In genomic region chr2:152672166-152672565, GRCm38 (mm10) we compare ENCODE assay signal across 10 mouse cellular contexts. TPM values are rescaled to one million over a fixed set of nuclear protein-coding genes. Genes with fewer than 3 reads are reported as not detected.
DNase-seq lines count a peak whose midpoint lies in the region; ATAC-seq and TF ChIP-seq lines count a peak whose summit lies in the region.
"Had no signal": no experiment of that assay in that cellular context is flagged by ENCODE, and none has a peak within 500 bp of the region (broad histone marks: within the 10 kb centered on the region; RNA-seq: fewer than 3 reads in every experiment).

No protein-coding gene starts in this region.

- no peak overlapping the region; the same call in 1 of the 2 replicates for H3K27ac ChIP-seq in left cerebral cortex, adult 2 months
- no peak overlapping the region for H3K27ac ChIP-seq in forebrain, embryonic 11.5 days (ENCODE audit: low read depth, low read length)
- peak overlapping the region; percentile 98 for H3K27ac ChIP-seq in limb, embryonic 10.5 days
- no peak overlapping the region; the same call in 1 of the 2 replicates for H3K27ac ChIP-seq in neural tube, embryonic 13.5 days (replicated peaks)

- no peak overlapping the region for H3K9ac ChIP-seq in forebrain, embryonic 11.5 days (ENCODE audit: low read length)
- H3K9ac ChIP-seq in neural tube, embryonic 13.5 days = peak overlapping the region; percentile 99

- intact Hi-C loops in left cerebral cortex, adult 2 months (cut with DNase I) = loop anchor here (5.0 kb wide), 2 partner anchors 275 to 445 kb away; partner anchors contain the start of genes Csnk2a1 and Sox12
- intact Hi-C loops in left cerebral cortex, postnatal 4 days (cut with DNase I) = no loop called here

- TF ChIP-seq CTCF in left cerebral cortex, adult 2 months (IDR thresholded peaks at IDR 0.05) = no peak

- no peak for ATAC-seq in forebrain, embryonic 11.5 days (replicated peaks; ENCODE audit: low FRiP score)
- ATAC-seq in neural tube, embryonic 13.5 days (ENCODE audit: low read depth) = no peak

- peaks cover 11% of the 10 kb centered on the region for H3K4me1 ChIP-seq in forebrain, embryonic 11.5 days (replicated peaks; ENCODE audit: control insufficient read depth, insufficient read depth, low read length)
- H3K4me1 ChIP-seq in limb, embryonic 10.5 days = peaks cover 41% of the 10 kb centered on the region
- peaks cover 57% of the 10 kb centered on the region for H3K4me1 ChIP-seq in neural tube, embryonic 13.5 days (replicated peaks)

- H3K4me2 ChIP-seq in forebrain, embryonic 11.5 days (ENCODE audit: low read depth, low read length, severe bottlenecking) = 0 out of 2 replicates have a peak overlapping the region, but pooled peaks have one; percentile 74
- peak overlapping the region; percentile 95 for H3K4me2 ChIP-seq in neural tube, embryonic 13.5 days

- no peaks in the 10 kb centered on the region for H3K27me3 ChIP-seq in forebrain, embryonic 11.5 days (ENCODE audit: control insufficient read depth, insufficient read depth, low read length)
- H3K27me3 ChIP-seq in limb, embryonic 10.5 days (ENCODE audit: low read depth, poor library complexity, severe bottlenecking) = no peaks in the 10 kb centered on the region
- H3K27me3 ChIP-seq in neural tube, embryonic 13.5 days = no peaks in the 10 kb centered on the region

- no peaks in the 10 kb centered on the region for H3K9me3 ChIP-seq in forebrain, embryonic 11.5 days (ENCODE audit: control insufficient read depth, low read length)
- no peaks in the 10 kb centered on the region for H3K9me3 ChIP-seq in limb, embryonic 10.5 days (replicated peaks)
- no peaks in the 10 kb centered on the region for H3K9me3 ChIP-seq in neural tube, embryonic 13.5 days

- H3K4me3 ChIP-seq in left cerebral cortex, adult 2 months = peak overlapping the region; percentile 81
- no peak overlapping the region for H3K4me3 ChIP-seq in forebrain, embryonic 11.5 days (ENCODE audit: low read depth, low read length)
- peak overlapping the region; percentile 98 for H3K4me3 ChIP-seq in limb, embryonic 10.5 days
- peak overlapping the region; percentile 100 for H3K4me3 ChIP-seq in neural tube, embryonic 13.5 days

- no peak for DNase-seq in left cerebral cortex, adult 2 months (ENCODE audit: extremely low spot score in 1 of 2, low spot score in 2 of 2)
- DNase-seq in left cerebral cortex, postnatal 4 days = no peak
- no peak for DNase-seq in forebrain, embryonic 11.5 days (ENCODE audit: low spot score)
- DNase-seq in limb, embryonic 10.5 days (ENCODE audit: low spot score) = no peak
- no peak for DNase-seq in left cerebral cortex, adult 8-10 months (ENCODE audit: low spot score in 2 of 2)
- DNase-seq in right cerebral cortex, postnatal 36 days (ENCODE audit: low spot score in 2 of 2) = no peak
- DNase-seq in frontal cortex, postnatal 25 days (ENCODE audit: low spot score in 2 of 2) = no peak

- peaks cover 4% of the 10 kb centered on the region; the same call in 1 of the 2 replicates for H3K36me3 ChIP-seq in forebrain, embryonic 11.5 days (ENCODE audit: control insufficient read depth, insufficient read depth, low read length)
- peaks cover 62% of the 10 kb centered on the region for H3K36me3 ChIP-seq in limb, embryonic 10.5 days
- peaks cover 50% of the 10 kb centered on the region for H3K36me3 ChIP-seq in neural tube, embryonic 13.5 days

- WGBS in forebrain, embryonic 11.5 days = 90% methylated on average over 12 of the region's 12 CpGs
- 84% methylated on average over 12 of the region's 12 CpGs for WGBS in limb, embryonic 10.5 days
- 74% methylated on average over 12 of the region's 12 CpGs for WGBS in neural tube, embryonic 13.5 days

RNA-seq across cellular contexts. Expression of gene H13, which starts 2.9 kb away (rescaled TPM):
- 10 to 100 TPM; 77.2 to 82.2 TPM for total RNA-seq in left cerebral cortex, adult 2 months (2021)
- total RNA-seq in left cerebral cortex, postnatal 4 days (2021) = 100 to 1,000 TPM; 149 to 160 TPM
- polyA plus RNA-seq in forebrain, embryonic 11.5 days (2014; fragmentation: Nextera tagmentation; extraction: Ambion mirVana) = 110 and 112 TPM in 2 replicates
- 104 and 118 TPM in 2 replicates for polyA plus RNA-seq in limb, embryonic 10.5 days (2016; fragmentation: Nextera tagmentation; extraction: Ambion mirVana)
- 149 and 155 TPM in 2 replicates for polyA plus RNA-seq in neural tube, embryonic 13.5 days (2015; fragmentation: Nextera tagmentation; extraction: Ambion mirVana)
- total RNA-seq in left cerebral cortex, adult 8-10 months (2022) = 10 to 100 TPM; 59.6 to 78.5 (median 71.8) TPM

RNA-seq across cellular contexts. Expression of gene Mcts2, which starts 14.7 kb away (rescaled TPM):
- total RNA-seq in left cerebral cortex, adult 2 months (2021) = 10 to 100 TPM; 17.6 to 19.8 TPM
- 10 to 100 TPM; 30.4 to 32.5 TPM for total RNA-seq in left cerebral cortex, postnatal 4 days (2021)
- polyA plus RNA-seq in forebrain, embryonic 11.5 days (2014; fragmentation: Nextera tagmentation; extraction: Ambion mirVana) = 37.9 and 39.5 TPM in 2 replicates
- 38.0 and 43.9 TPM in 2 replicates for polyA plus RNA-seq in limb, embryonic 10.5 days (2016; fragmentation: Nextera tagmentation; extraction: Ambion mirVana)
- polyA plus RNA-seq in neural tube, embryonic 13.5 days (2015; fragmentation: Nextera tagmentation; extraction: Ambion mirVana) = 45.5 TPM in 2 replicates
- 10 to 100 TPM; 15.5 to 18.6 (median 18.2) TPM for total RNA-seq in left cerebral cortex, adult 8-10 months (2022)

RNA-seq across cellular contexts. Expression of gene Rem1, which starts 45.4 kb away (rescaled TPM):
- under 1 TPM; 0.65 to 0.68 TPM for total RNA-seq in left cerebral cortex, adult 2 months (2021)
- total RNA-seq in left cerebral cortex, postnatal 4 days (2021) = under 1 TPM; 0.62 to 0.86 TPM
- 0.21 and 0.32 TPM in 2 replicates for polyA plus RNA-seq in forebrain, embryonic 11.5 days (2014; fragmentation: Nextera tagmentation; extraction: Ambion mirVana)
- polyA plus RNA-seq in limb, embryonic 10.5 days (2016; fragmentation: Nextera tagmentation; extraction: Ambion mirVana) = 0.41 and 0.46 TPM in 2 replicates
- polyA plus RNA-seq in neural tube, embryonic 13.5 days (2015; fragmentation: Nextera tagmentation; extraction: Ambion mirVana) = 0.32 and 0.72 TPM in 2 replicates
- total RNA-seq in left cerebral cortex, adult 8-10 months (2022) = 1 to 10 TPM in 2 of 4 experiments, under 1 TPM in 2; 0.87 to 1.6 (median 1.1) TPM
- polyA plus RNA-seq: macrophage had no signal

RNA-seq across cellular contexts. Expression of gene Defb25, which starts 49.3 kb away (rescaled TPM):
- total RNA-seq in left cerebral cortex, adult 2 months (2021) = not detected
- total RNA-seq in left cerebral cortex, postnatal 4 days (2021) = not detected
- polyA plus RNA-seq in forebrain, embryonic 11.5 days (2014; fragmentation: Nextera tagmentation; extraction: Ambion mirVana) = not detected in 2 replicates
- not detected in 2 replicates for polyA plus RNA-seq in limb, embryonic 10.5 days (2016; fragmentation: Nextera tagmentation; extraction: Ambion mirVana)
- polyA plus RNA-seq in neural tube, embryonic 13.5 days (2015; fragmentation: Nextera tagmentation; extraction: Ambion mirVana) = not detected in 2 replicates
- total RNA-seq in left cerebral cortex, adult 8-10 months (2022) = not detected
- polyA plus RNA-seq: brain, embryonic 14.5 days; macrophage had no signal
